Mouse (Mus musculus): ENCODE measurements around the gene Map4k5. TPM values are rescaled to one million over a fixed set of nuclear protein-coding genes. Genes with fewer than 3 reads are reported as not detected.

Gene Map4k5
- polyA plus RNA-seq, 1 experiment from 2014 or later = 36.5 TPM

DNA sequence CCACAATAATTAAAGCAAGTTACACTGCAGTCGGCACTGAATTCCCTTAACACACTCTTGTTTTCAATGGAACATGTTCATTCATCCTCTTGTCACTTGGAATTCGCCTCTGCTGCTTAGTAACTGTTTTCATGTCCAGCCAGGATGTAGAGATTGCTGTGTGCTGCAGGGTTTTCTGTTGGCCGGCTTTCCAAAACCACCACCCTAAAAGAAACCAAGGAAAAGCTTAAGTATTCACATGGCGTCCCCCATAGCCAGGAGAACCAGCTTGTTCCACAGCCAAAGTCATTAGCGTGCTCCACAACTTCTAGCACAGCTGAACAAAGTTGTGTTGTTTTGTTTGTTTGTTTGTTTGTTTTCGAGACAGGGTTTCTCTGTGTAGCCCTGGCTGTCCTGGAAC, 87.9 kb downstream of the Map4k5 start:
- peaks cover 36% of the 10 kb centered on the region for H3K36me3 ChIP-seq
- no peak overlapping the region for H3K4me2 ChIP-seq (replicated peaks)
- no peaks in the 10 kb centered on the region for H3K27me3 ChIP-seq
- H3K4me3 ChIP-seq (replicated peaks) = no peak overlapping the region
- H3K9me3 ChIP-seq (replicated peaks) = no peaks in the 10 kb centered on the region
- H3K9ac ChIP-seq = no peak overlapping the region
- 0 out of 2 replicates have a peak, but pooled peaks cover 3% of the 10 kb centered on the region for H3K4me1 ChIP-seq
- WGBS = 81% methylated on average over 6 of the region's 6 CpGs
- ATAC-seq (ENCODE audit: insufficient number of reproducible peaks, low FRiP score, low TSS enrichment, low read depth) = no peak
- no peak overlapping the region for H3K27ac ChIP-seq (replicated peaks)

- no peak overlapping the region for H3K4me2 ChIP-seq (replicated peaks)
- H3K9me3 ChIP-seq (replicated peaks) = no peaks in the 10 kb centered on the region
- 0 out of 2 replicates have a peak, but pooled peaks cover 3% of the 10 kb centered on the region for H3K4me1 ChIP-seq
- ATAC-seq (ENCODE audit: insufficient number of reproducible peaks, low FRiP score, low TSS enrichment, low read depth) = no peak
- H3K9ac ChIP-seq = no peak overlapping the region
- 92% methylated on average over 10 of the region's 10 CpGs for WGBS
- H3K27me3 ChIP-seq = no peaks in the 10 kb centered on the region
- peaks cover 36% of the 10 kb centered on the region for H3K36me3 ChIP-seq
- H3K27ac ChIP-seq (replicated peaks) = no peak overlapping the region
- H3K4me3 ChIP-seq (replicated peaks) = no peak overlapping the region
Measured at GRCm38 (mm10) chr12:69804393-69805070, 88.5 kb downstream of the Map4k5 start.

- peaks cover 30% of the 10 kb centered on the region for H3K36me3 ChIP-seq
- no peak for ATAC-seq (ENCODE audit: insufficient number of reproducible peaks, low FRiP score, low TSS enrichment, low read depth)
- WGBS = 93% methylated on average over 4 of the region's 6 CpGs
Measured at GRCm38 (mm10) chr12:69803196-69803595, 89.8 kb downstream of the Map4k5 start.

GRCm38 (mm10) chr12:69800586-69800985, 92.4 kb downstream of the Map4k5 start:
- Histone ChIP-seq H3K27me3 (no peaks in the 10 kb centered on the region), H3K27ac (replicated peaks) (no peak overlapping the region), H3K4me1 (no peaks in the 10 kb centered on the region), H3K4me2 (replicated peaks) (no peak overlapping the region), H3K4me3 (replicated peaks) (no peak overlapping the region), H3K36me3 (peaks cover 17% of the 10 kb centered on the region), H3K9me3 (replicated peaks) (no peaks in the 10 kb centered on the region), H3K9ac (no peak overlapping the region)
- 84% methylated on average over 4 of the region's 4 CpGs for WGBS
- ATAC-seq (ENCODE audit: insufficient number of reproducible peaks, low FRiP score, low TSS enrichment, low read depth) = no peak

More at GRCm38 (mm10) chr12:69803196-69803595, 89.8 kb downstream of the Map4k5 start:
- Histone ChIP-seq H3K27ac (replicated peaks) (no peak overlapping the region), H3K4me3 (replicated peaks) (no peak overlapping the region), H3K4me2 (replicated peaks) (no peak overlapping the region), H3K27me3 (no peaks in the 10 kb centered on the region), H3K9me3 (replicated peaks) (no peaks in the 10 kb centered on the region), H3K9ac (no peak overlapping the region), H3K4me1 (0 out of 2 replicates have a peak, but pooled peaks cover 3% of the 10 kb centered on the region)

DNA sequence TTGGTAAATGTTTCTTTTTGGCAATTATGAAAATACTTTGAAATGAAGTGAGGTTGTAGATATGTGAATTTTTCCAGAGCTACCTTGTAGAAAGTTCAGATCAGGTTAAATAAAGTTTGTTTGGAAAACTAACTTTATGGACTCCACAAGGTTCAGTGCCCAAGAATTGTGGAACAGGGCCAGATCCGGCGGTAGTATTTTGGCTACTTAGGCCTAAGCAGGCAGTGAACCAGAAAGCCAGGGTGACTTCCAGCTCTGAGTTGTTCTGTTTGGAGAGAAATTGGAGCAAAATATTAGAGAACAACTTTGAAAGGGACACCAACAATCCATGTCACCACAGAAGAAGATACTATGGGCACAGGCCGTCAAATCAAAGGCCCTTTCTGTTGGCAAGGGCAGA, 96.7 kb downstream of the Map4k5 start:
- 85% methylated on average over 3 of the region's 3 CpGs for WGBS
- Histone ChIP-seq H3K9ac (no peak overlapping the region), H3K36me3 (no peaks in the 10 kb centered on the region), H3K4me2 (replicated peaks) (no peak overlapping the region), H3K4me1 (peaks cover under 1% of the 10 kb centered on the region; the same call in 1 of the 2 replicates), H3K9me3 (replicated peaks) (no peaks in the 10 kb centered on the region), H3K27ac (replicated peaks) (no peak overlapping the region), H3K27me3 (no peaks in the 10 kb centered on the region), H3K4me3 (replicated peaks) (no peak overlapping the region)
- ATAC-seq (ENCODE audit: insufficient number of reproducible peaks, low FRiP score, low TSS enrichment, low read depth) = no peak

- peak; percentile 73 for ATAC-seq (ENCODE audit: insufficient number of reproducible peaks, low FRiP score, low TSS enrichment, low read depth)
- Histone ChIP-seq H3K9me3 (replicated peaks) (no peaks in the 10 kb centered on the region), H3K27ac (replicated peaks) (no peak within 1 kb of the TSS), H3K27me3 (peaks cover 8% of the 10 kb centered on the region), H3K36me3 (no peaks in the 10 kb centered on the region), H3K4me3 (replicated peaks) (peak within 1 kb of the TSS; percentile 49), H3K4me1 (peaks cover 11% of the 10 kb centered on the region), H3K4me2 (replicated peaks) (peak within 1 kb of the TSS; percentile 94), H3K9ac (peak within 1 kb of the TSS; percentile 43)
- 2% methylated on average over 45 of the region's 45 CpGs for WGBS
Measured at GRCm38 (mm10) chr12:69790530-69791505, 102.2 kb downstream of the Map4k5 start, which contains the start of gene Cdkl1. Cdkl1 (minus strand) TSS chr12:69791267.

- no peak overlapping the region for H3K27ac ChIP-seq (replicated peaks)
- peaks cover 11% of the 10 kb centered on the region for H3K4me1 ChIP-seq
- H3K36me3 ChIP-seq = no peaks in the 10 kb centered on the region
- no peak for ATAC-seq (ENCODE audit: insufficient number of reproducible peaks, low FRiP score, low TSS enrichment, low read depth)
- H3K4me2 ChIP-seq (replicated peaks) = peak overlapping the region; percentile 94
- H3K27me3 ChIP-seq = peaks cover 8% of the 10 kb centered on the region
- peak overlapping the region; percentile 49 for H3K4me3 ChIP-seq (replicated peaks)
- 33% methylated on average over 27 of the region's 27 CpGs for WGBS
- H3K9ac ChIP-seq = peak overlapping the region; percentile 43
- H3K9me3 ChIP-seq (replicated peaks) = no peaks in the 10 kb centered on the region
Measured at GRCm38 (mm10) chr12:69789766-69790529, 103.1 kb downstream of the Map4k5 start.

GRCm38 (mm10) chr12:69788380-69788779, 104.6 kb downstream of the Map4k5 start:
- no peak for ATAC-seq (ENCODE audit: insufficient number of reproducible peaks, low FRiP score, low TSS enrichment, low read depth)
- no peak overlapping the region for H3K4me3 ChIP-seq (replicated peaks)
- 86% methylated on average over 5 of the region's 5 CpGs for WGBS

DNA sequence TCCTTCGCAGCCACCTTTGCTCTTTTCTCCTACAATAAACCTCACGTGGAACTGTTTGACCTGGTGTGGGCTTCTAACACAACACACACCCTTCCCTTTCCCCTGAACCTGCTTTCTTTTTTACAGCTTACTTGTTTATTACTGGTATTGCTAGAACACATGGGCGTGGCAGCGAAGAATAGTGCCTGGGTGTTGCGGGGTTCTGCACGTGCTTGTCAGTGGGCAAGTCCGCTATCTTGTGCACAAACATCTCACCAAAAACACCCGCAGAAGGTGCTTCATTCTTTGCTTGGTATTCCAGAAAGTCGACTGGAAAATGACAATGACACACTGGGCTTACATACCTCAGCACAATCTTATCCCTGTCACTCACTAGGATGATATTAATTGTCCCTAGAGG, 107.5 kb downstream of the Map4k5 start:
- no peak for ATAC-seq (ENCODE audit: insufficient number of reproducible peaks, low FRiP score, low TSS enrichment, low read depth)
- Histone ChIP-seq H3K4me2 (replicated peaks) (no peak overlapping the region), H3K27ac (replicated peaks) (no peak overlapping the region), H3K4me3 (replicated peaks) (no peak overlapping the region), H3K27me3 (peaks cover 8% of the 10 kb centered on the region), H3K9ac (no peak overlapping the region), H3K36me3 (no peaks in the 10 kb centered on the region), H3K4me1 (peaks cover 1% of the 10 kb centered on the region; the same call in 1 of the 2 replicates), H3K9me3 (replicated peaks) (no peaks in the 10 kb centered on the region)
- WGBS = 81% methylated on average over 9 of the region's 9 CpGs

More at GRCm38 (mm10) chr12:69788380-69788779, 104.6 kb downstream of the Map4k5 start:
- H3K36me3 ChIP-seq = no peaks in the 10 kb centered on the region
- H3K9me3 ChIP-seq (replicated peaks) = no peaks in the 10 kb centered on the region
- H3K4me1 ChIP-seq = peaks cover 11% of the 10 kb centered on the region
- H3K27me3 ChIP-seq = peaks cover 8% of the 10 kb centered on the region
- H3K9ac ChIP-seq = no peak overlapping the region
- no peak overlapping the region for H3K27ac ChIP-seq (replicated peaks)
- no peak overlapping the region for H3K4me2 ChIP-seq (replicated peaks)

DNA sequence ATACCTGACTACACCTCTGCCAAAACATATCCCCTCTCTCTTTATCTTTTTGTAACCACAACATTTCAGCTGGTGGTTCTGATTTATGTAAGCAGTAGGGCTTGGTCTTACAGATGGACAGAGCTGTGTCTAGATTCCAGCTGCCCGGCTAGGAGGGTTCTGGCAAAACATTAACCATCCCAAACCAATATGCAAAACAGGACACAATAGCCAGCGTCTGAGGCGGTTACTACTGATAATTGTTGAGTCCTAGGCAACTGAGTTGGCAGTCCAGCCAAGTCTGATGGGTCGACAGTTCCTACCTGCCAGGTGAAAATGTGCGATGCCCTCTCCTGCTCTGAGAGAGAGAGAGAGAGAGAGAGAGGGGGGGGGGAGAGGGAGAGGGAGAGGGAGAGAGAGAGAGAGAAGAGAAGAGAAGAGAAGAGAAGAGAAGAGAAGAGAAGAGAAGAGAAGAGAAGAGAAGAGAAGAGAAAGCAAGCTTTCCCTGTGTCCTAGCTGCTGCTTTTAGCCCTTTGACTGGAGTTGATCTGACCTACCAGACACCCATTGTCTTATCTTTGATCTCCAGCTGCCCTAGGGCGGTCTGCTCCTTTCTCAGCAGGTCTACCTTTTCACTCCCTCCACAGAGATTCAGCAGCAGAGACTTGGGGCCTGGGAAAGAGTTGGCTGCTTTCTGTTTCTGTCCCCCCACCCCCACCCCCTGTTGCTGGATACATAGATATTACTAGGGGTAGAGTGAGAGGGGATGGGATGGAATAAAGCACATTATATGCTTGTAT, 109.6 kb downstream of the Map4k5 start:
- WGBS = 61% methylated on average over 6 of the region's 6 CpGs
- H3K4me2 ChIP-seq (replicated peaks) = no peak overlapping the region

More for the DNA sequence above, 109.6 kb downstream of the Map4k5 start:
- Histone ChIP-seq H3K27ac (replicated peaks) (no peak overlapping the region), H3K36me3 (no peaks in the 10 kb centered on the region), H3K4me3 (replicated peaks) (no peak overlapping the region), H3K9ac (no peak overlapping the region), H3K9me3 (replicated peaks) (no peaks in the 10 kb centered on the region), H3K27me3 (no peaks in the 10 kb centered on the region), H3K4me1 (no peaks in the 10 kb centered on the region)
- ATAC-seq (ENCODE audit: insufficient number of reproducible peaks, low FRiP score, low TSS enrichment, low read depth) = no peak
